Mouse (Mus musculus) spleen, adult 10 weeks (tissue): Measurements from ENCODE around the gene Olfr341. TPM values are rescaled to one million over a fixed set of nuclear protein-coding genes. Genes with fewer than 3 reads are reported as not detected.

Experiments used
- polyA plus RNA-seq: library from polyadenylated mRNA; stranded (reverse); fragments of 350-450 nt; fragmentation: Illumina TruSeq; extraction: RNeasy Lipid Tissue Mini Kit (QIAGEN cat#74804); gene quantifications from one replicate; pipeline ENCODE4 v1.2.3, GENCODE M21; 2015; ENCODE audit warnings: low replicate concordance; ENCODE audit not compliant: insufficient read depth

Olfr341 gene
- polyA plus RNA-seq, result not detected

GRCm38 (mm10) chr2:36482368-36482767 lies at the start of gene Olfr341:
TSS of gene Olfr341 (minus strand) at chr2:36482468.

GRCm38 (mm10) chr2:36524698-36525097 lies 42.4 kb upstream of the Olfr341 start, which contains the start of gene Olfr342:
TSS of gene Olfr342 (plus strand) at chr2:36524998.

GRCm38 (mm10) chr2:36452287-36452686 lies 30.0 kb downstream of the Olfr341 start, which contains the start of gene Olfr340:
TSS of gene Olfr340 (plus strand) at chr2:36452587.

Other genes with a start within 250 kb of the Olfr341 start
- not detected for gene Olfr338, start 108.9 kb downstream of the Olfr341 start, polyA plus RNA-seq
- gene Olfr339, start 63.5 kb downstream of the Olfr341 start, polyA plus RNA-seq, result not detected
- gene Olfr340, start 29.9 kb downstream of the Olfr341 start, polyA plus RNA-seq, result not detected
- not detected for gene Olfr342, start 42.5 kb upstream of the Olfr341 start, polyA plus RNA-seq
- not detected for gene Olfr344, start 84.2 kb upstream of the Olfr341 start, polyA plus RNA-seq
- not detected for gene Olfr345, start 157.6 kb upstream of the Olfr341 start, polyA plus RNA-seq
- gene Olfr346, start 203.3 kb upstream of the Olfr341 start, polyA plus RNA-seq, result not detected
- not detected for gene Olfr347, start 249.4 kb upstream of the Olfr341 start, polyA plus RNA-seq